Mouse (Mus musculus): ENCODE results near the gene Greb1.

DNA sequence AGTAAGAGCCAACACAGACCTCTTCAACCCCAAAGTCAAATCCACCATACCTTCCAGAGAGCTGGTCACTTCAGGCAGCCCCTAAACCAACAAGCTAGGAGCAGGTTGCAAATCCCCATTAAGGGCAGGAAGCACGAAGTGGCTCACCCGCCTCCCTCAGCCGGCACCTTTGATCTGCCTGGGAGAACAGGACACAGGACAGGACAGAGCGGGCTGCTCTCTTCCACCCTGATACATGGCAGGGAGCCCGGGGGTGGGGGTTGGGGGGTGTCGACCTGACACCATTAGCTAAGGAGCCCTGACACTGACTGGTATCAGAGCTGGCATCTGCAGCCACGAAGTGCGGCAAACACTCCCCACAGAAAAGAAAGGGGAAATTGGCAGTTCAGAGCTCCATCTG lies 47.6 kb downstream of the Greb1 start:
- TF ChIP-seq CTCF (conservative IDR thresholded peaks at IDR 0.05; ENCODE audit: insufficient read depth, insufficient read length, low read depth, low read length) (no peak), POLR2A (IDR thresholded peaks at IDR 0.05; ENCODE audit: low read depth, low read length) (no peak)

Measured in kidney, adult 2 months (tissue).